Mouse (Mus musculus) layer of hippocampus, postnatal 25 days (tissue): ENCODE data around the gene Polr2l. TPM values are rescaled to one million over a fixed set of nuclear protein-coding genes. Genes with fewer than 3 reads are reported as not detected.
A peak's percentile ranks its signal among the peaks of the same experiment; 100 is the strongest.

Source experiments
- DNase-seq, 2 experiments: peaks; one replicate each; pipeline ENCODE4 v3.0.0; 2022; ENCODE audit warnings: mixed read lengths in 2 of 2, low spot score in 1 of 2; ENCODE audit errors: extremely low spot score in 1 of 2
- total RNA-seq, 2 experiments: library from RNA; stranded (reverse); gene quantifications; 2 replicates each; pipeline ENCODE4 v1.2.3; 2021

Gene Polr2l
- total RNA-seq, 2 experiments from 2014 or later, result 40.9 to 47.2 TPM

DNA sequence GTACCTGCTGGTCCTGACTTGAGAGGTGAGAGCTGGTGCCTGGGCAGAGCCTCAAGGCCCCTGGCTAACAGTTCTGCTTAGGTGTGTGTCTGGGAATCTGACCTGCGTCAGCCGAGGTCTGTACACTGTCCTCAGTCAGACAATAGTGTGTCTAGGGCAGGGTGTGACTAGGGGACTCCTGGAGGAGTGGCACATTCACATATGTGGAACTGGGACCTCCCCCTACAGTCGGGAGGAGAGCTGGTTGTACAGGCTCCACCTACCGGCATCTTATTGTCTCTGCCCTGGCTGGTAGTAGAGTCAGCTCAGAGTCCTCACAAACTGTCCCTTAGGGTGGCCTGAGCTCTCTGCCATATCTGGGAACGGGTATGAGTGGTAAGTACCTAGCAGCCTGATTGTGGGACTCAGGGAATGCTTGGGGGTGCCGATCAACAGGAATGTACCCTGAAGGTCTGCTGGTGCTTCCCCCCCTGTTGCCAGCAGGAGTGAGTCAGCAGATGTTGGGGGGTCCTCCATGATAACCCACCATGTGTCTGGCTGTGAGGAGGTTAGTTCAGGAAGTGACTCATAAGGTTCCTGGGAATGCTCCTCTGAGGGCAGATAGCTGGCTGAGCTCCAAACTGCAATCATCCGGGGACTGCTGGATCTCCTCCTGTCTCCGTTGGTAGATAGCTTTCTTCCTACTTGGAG lies 6.3 kb downstream of the Polr2l start:
- peak in 1 of 2 experiments; percentile 38 for DNase-seq

GRCm38 (mm10) chr7:141468164-141468521 lies 6.8 kb downstream of the Polr2l start:
- no peak for DNase-seq

GRCm38 (mm10) chr7:141467230-141468030 lies 7.5 kb downstream of the Polr2l start, which contains the start of gene Cd151:
Gene Cd151 (plus strand): TSS chr7:141467392.
- peak; percentile 49 to 54 for DNase-seq

GRCm38 (mm10) chr7:141466607-141467148 lies 8.3 kb downstream of the Polr2l start:
- DNase-seq, result no peak

DNA sequence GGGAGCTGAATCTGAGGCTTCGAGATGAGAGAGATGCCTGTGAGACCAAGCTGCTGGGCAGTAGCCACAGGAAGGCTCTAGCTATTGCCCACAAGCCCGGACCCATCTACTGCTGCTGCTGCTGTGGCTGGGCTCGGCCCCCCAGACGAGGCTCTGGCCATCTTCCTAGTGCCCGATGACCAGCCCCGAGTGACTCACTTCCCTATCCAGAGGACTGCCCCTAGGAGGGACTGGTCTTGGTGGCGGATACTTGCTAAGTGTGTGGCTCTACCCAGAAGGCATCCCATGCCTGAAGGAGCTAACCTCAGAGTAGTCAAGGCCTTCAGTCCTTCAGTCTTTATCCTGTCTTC lies 8.9 kb downstream of the Polr2l start:
- DNase-seq, result no peak

GRCm38 (mm10) chr7:141465388-141466044 lies 9.4 kb downstream of the Polr2l start:
- no peak for DNase-seq

DNA sequence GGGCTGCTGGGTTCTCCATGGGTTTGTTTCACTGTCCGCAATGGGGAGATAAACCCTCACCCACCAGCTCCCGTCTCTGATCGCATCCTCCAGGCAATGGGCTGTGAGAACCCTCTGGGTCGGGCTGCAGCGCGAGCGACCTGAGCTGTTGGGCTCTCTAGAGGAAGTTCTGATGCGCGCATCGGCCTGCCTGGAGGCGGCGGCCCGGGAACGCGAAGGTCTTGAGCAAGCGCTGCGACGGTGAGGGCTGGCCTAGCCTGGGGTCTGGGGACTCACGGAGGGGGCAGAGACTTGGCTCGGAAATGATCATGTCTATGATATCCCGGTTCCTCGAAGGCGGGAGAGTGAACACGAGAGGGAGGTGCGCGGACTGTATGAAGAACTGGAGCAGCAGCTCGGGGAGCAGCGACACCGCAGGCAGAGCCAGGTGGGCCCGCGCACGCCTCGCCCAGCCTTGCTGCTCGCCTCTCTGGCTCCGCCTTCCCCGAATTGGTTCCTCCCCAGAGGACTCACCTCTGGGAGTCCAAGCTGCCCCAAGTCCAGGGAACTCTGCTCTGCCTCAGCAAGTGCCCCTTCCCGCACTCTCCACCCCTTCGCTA lies 10.2 kb downstream of the Polr2l start:
- DNase-seq, result no peak

DNA sequence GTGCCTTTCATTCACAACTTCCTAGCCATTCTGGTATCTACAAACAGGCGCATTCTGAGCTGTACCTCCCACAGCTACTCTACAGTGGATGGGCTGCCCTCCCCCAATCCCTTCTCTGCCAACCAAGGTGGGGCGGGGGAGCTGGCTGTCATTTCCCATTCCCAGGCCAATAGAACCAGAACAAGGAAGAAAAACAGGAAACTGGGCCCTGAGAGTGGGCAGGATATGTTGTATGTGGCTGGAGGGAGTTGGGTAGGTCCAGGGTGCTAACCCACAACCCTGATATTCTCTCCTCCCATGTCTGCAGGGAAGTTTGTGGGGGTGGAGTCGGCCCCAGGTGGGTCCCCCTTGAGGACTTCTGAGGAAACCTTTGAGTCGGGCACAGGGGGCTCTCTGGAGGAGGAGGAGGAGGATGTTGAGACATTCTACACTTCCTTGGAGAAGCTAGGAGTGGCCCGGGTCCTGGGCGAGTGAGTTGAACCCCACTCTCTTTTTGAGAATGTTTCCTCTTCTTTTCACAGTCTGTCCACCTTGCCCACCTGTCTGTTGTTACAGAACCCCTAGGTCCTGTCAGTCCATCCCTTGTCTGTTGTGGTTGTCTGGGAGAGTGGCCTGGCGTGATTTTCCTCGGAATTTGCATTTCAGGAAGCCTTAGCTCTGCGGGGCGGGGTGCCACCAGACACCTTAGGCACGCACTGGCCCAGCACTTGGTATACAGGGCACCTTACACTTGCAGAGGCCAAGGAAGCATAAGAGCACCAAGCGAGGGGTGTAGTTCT lies 10.9 kb downstream of the Polr2l start:
- DNase-seq, result no peak

- no peak for DNase-seq
Observed at GRCm38 (mm10) chr7:141462333-141462821, 12.6 kb downstream of the Polr2l start.

DNA sequence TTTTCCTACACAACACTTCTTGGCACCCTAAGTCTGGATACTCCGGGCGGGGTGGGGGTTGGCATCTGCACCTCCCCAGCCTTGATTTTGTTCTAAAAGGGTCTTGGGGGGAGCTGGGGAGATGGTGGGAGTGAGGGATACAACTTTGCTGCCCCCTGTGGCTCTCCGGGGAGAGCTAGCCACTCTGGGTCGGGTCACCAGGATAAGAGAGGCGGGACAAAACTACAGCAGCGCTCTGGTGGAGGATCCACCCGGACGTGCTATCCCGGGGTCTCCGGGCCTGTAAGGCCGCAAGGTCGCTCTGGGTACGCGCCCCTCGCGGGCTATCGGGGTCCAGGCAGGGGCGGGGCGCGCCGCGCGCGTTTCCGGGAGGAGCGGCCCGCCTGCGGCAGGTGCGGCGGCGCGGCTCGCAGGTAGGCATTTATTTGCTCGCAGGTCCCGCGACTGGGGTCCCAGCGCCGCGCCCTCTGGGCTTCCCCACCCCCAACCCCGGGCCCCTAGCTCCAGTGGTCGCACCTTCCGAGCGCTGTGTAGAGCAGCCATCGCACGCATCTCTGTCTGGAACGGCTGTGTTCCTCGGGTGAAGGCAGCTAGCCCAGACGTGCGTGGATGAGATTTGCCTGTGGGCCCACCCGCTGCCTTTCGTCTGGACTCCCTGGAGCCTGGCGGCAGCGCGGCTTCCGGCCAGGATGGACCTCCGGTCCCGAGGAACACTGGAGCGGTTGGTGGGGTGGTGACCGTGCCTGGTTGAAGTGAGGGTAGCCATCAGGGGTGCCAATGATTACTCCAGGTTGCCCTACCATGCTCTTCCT lies 13.2 kb downstream of the Polr2l start:
- no peak for DNase-seq

DNA sequence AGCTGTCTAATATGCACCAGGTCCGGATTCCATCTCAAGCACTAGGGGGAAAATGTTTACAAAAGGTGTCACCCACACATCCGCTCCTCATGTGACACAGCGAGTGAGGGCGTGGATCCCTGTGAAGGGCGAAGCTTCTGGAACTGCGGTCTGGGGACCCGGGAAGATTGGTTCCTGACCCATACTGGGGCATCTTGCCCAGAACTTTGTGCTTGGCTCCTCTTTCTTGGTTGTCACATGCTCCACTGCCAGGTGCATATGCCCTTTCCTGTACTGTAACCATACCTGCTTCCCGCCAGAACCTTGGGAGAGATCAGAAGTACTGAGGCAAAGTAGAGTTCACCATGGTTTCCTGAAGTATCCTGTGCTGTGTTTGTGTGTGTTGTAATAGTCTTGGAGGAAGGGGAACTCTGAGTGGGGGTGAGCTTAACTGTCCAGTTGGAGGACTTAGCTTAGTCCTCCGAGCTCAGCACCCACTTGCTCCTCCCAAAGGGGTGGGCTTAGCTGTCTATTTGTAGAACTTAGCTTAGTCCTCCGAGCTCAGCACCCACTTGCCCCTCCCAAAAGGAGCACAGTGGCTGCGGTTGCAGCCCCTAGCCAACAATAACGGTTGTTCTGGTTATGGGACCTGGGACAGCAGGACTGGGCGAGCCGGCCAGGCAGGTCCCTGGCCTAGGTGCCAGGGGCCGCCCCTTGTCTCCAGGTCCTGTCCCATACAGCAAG lies 14.4 kb downstream of the Polr2l start, which contains the start of gene Cracr2b:
Gene Cracr2b (plus strand): TSS at position 704 of the 723 bp plus-strand sequence.
- no peak for DNase-seq

DNA sequence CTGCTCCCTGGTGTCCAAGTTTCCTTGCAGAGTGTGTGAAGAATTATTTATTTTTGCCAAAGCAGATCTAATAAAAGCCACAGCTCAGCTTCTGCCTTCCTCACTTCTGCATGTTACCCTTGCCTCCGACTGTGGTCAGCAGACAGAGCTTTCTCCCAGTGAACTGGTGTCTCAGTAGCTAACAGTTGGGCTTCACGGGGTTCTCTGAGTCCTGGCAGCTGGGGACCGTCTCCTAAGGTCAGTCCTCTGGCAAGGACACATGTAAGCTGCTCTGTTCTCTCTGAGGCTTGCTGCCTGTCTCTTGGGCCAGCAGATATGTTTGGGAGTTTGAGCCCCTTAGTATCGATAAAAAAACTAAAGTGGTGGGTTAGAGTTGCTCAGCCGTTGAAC lies 14.9 kb downstream of the Polr2l start:
- no peak for DNase-seq

- DNase-seq, result no peak
Observed at GRCm38 (mm10) chr7:141459301-141459711, 15.6 kb downstream of the Polr2l start.

DNA sequence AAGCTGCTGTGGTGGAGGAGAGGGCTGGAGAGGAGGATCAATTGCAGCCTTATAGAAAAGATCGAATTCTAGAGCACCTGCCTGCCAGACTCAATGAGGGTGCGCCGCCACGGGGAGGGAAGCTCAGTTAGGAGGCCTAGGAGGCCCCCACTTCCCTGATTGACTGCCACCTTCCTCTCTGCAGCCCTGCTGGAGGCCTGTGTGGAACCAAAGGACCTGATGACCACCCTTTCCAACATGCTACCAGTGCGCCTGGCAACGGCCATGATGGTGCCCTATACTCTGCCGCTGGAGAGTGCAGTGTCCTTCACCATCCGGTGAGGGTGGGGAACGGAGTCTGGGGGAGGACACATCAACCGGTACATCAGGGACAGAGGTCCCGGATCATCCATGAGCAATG lies 16.3 kb downstream of the Polr2l start:
- no peak for DNase-seq

DNA sequence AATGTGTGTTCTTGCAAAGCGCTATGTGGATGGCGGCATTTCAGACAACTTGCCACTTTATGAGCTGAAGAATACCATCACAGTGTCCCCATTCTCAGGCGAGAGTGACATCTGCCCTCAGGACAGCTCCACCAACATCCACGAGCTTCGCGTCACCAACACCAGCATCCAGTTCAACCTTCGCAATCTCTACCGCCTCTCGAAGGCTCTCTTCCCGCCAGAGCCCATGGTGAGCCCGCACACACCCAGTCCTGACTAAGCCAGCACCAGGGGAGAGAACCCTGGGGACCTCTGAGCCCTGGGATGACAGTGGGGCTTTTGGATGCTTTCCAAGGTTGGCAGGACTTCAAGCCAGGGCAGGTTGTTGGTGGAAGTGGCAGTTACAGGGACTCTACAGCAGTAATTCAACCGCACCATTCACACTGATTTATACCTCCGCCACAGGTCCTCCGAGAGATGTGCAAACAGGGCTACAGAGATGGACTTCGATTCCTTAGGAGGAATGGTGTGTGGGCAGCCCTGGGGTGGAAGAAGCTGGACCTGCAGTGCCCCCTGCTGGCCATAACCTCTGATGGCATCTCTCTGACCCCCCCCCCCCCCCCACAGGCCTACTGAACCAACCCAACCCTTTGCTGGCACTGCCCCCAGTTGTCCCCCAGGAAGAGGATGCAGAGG lies 16.8 kb downstream of the Polr2l start:
- peak in 1 of 2 experiments; percentile 60 for DNase-seq

GRCm38 (mm10) chr7:141457236-141457635 lies 17.7 kb downstream of the Polr2l start:
- no peak for DNase-seq

DNA sequence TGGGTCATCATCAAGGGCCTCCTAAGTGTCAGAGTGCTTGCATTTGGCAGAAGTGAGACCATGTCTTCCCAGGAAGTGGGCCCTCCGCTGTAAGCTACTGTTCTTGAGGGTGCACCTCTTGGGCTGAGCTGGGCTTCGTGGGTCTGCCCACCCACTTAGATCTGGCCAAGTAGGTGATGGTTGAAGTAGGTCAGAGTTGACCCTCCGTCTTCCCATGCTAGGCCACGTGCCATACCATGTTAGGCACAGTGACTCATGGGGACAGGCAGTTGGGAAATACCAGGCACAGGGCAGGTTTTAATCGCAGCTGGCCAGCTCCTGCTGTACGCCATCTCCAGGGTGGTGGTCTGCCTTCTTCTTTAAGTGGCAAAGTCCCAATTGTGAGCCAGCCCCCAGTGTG lies 18.2 kb downstream of the Polr2l start:
- DNase-seq, result no peak
